Mouse (Mus musculus) left cerebral cortex, adult 8-10 months (tissue): ENCODE data around the gene Hmg20a. TPM values are rescaled to one million over a fixed set of nuclear protein-coding genes. Genes with fewer than 3 reads are reported as not detected.

Source experiments
- DNase-seq, 2 experiments: peaks; one replicate each; pipeline ENCODE4 v3.0.0; 2022; ENCODE audit warnings: low spot score in 2 of 2
- total RNA-seq, 4 experiments: library from RNA; stranded (reverse); gene quantifications; 2 replicates each; pipeline ENCODE4 v1.2.4; 2022

The Hmg20a gene
- total RNA-seq, 4 experiments from 2014 or later: 69.0 to 74.4 (median 70.9) TPM

- no peak for DNase-seq
These were observed 103.9 kb downstream of the Hmg20a start for GRCm38 (mm10) chr9:56522281-56522680.

DNA sequence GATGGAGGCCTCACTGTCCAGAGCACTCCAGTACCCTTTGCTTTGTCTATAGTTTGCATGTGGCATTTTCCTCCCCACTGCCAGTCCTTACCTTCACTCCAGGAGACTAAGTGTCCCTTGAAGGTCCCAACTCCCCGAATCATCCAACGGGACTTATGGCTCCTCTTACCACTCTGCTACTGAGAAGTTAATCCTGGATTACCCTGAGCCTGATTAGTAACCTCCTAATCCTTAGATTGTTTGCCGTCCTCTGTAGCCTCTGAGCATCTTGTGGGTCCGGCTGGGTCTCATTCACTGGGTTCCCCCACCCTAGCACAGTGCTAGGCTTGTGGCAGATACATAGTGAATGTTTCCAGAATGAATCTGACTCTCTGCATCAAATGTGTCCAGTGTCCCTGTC is 109.5 kb downstream of the Hmg20a start:
- DNase-seq: no peak

DNA sequence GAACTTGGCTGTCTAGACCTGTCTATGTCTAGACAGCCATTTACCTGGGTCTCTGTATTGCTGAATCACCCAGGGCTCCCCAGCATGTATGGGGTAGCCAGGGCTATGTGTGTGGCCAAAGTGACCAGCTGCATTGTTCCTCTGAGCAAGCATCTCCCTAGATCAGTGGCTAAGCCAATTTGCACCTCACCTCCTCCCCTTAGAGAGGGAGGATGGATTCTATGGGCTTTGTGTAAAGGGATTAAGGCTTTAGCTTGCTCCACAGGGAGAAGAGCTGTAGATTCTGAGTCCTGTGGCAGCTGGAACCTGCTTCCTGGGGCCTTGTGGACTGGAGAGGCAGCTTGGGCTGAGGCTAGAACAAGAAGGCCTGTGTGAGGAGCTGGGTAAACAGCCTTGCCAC is 113.6 kb downstream of the Hmg20a start:
- DNase-seq: no peak

DNA sequence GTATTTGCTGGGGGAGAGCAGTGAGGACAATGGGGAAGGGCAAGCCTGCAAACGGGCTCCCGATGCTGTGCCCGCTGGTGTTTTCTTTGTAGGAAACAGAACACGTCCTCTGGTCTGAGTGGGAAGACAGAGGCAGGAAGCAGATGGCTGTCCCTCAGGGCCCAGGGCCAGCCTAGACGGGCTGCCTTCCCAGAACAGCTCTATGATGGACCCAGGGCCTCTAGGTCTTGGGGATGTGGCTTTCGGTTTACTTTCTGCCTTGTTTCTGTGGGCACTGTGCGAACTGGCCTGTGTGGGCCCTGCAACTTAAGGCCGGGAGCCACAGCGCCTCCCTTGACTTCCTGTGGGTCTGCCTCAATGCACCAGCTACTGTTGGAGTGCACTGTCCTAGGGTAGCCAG is 115.5 kb downstream of the Hmg20a start:
- no peak for DNase-seq

- no peak for DNase-seq
These were observed 116.3 kb downstream of the Hmg20a start for GRCm38 (mm10) chr9:56534727-56535126.

GRCm38 (mm10) chr9:56535361-56535760 is 117.0 kb downstream of the Hmg20a start:
- DNase-seq: no peak

DNA sequence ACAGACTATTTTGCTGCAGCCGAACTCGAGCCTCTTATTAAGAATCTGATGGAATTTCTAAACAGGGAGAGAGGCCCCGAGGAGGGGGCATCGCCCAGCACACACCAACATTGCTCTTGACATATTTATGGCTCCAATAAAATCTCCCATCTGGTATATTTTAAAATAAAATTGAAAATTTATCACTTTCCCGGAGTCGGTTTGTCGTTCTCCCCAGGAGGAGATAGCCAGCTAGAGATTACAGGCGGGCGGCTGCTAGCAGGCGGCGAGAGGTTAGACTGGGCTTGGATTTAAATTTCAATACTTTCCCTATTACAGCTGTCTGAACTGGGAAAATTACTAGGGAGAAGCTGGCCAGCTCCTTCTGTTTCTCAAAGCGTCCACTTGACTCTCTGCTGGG is 121.6 kb downstream of the Hmg20a start:
- DNase-seq: no peak

DNA sequence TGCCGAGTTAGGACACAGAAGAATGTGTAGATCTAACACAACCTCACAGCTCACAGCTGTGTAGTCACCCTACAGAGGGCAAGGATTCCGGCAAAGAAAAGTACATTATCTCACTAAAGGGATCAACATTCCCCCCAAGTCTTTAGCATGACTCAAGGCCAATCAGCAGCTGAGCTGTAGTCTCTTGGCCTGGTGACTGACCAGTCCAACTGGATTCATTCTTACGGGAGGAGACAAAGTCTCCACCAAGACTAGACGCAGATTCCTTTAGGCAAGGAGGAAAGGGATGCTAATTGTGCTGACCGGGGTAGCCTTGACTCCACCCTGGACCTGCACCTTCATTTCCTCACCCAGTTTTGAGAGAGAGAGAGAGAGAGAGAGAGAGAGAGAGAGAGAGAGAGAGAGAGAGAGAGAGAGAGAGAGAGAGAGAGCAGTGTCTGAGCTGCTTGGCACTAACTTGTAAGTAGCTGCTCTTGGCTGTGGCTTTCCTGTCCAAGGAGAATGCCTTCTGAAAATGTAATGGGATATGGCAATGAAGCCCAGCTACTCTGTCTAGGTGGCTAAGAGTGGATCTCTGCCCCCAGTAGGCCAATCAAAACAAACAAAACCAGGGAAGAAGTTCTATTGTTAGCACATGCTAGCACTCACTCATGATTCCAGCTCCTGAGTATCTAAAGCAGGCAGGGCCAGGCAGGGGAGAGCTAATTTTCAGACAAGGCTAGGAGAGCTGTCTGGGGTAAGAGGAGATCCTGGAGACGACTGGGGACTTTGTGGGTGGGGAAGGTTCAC is 126.5 kb downstream of the Hmg20a start:
- no peak for DNase-seq

Other genes with a start within 250 kb of the Hmg20a start
- 10 to 100 TPM; 34.6 to 40.8 (median 36.7) TPM for gene Peak1, start 542 bp upstream of the Hmg20a start, total RNA-seq